Mouse (Mus musculus) kidney, adult 9 months (tissue): ENCODE measurements at regions not wholly inside any gene's neighbourhood (a gene's known extent, or its start where the extent isn't known, plus 50 kb on each side); places are given as distances from the start of the nearest gene placed in this dataset.

Experiments
- DNase-seq: peaks from one replicate; pipeline ENCODE4 v3.0.0; 2022

DNA sequence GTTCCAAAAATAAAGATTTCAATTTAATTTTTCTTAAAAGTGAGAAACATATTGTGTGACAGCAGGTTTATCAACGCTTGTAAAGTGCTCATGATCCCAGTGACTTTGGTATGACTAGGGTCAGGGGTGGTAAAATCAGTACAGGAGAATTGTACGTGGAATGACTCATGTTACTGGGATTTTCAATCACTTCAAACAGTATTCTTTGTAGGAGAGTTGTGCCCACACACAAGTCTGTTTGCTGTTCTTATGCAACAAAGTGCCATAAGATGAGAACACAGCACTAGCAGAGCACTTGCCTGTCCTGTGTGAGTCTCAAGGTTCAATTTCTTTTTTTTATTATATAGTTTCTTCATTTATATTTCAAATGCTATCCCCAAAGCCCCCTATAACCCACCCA lies 166.5 kb downstream of the Smarca1 start:
- DNase-seq, result no peak

DNA sequence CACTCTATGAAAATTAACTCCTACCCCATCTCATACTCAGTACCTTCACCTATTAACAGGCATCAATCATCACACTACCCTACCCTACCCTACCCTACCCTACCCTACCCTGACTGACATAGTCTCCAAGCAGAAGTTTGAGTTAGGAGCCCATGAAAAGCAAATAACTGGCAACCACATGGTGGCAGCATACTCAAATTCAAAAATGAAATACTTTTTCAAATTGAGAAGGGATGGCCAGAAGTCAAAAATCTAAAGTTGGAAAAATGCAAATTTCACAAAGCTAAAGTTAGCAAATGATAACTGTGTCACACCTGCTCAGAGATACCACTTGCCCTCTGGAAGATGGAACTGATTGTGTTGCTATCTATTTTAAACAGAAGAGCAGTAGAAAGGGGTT lies 189.7 kb downstream of the Smarca1 start:
- peak; percentile 2 for DNase-seq

DNA sequence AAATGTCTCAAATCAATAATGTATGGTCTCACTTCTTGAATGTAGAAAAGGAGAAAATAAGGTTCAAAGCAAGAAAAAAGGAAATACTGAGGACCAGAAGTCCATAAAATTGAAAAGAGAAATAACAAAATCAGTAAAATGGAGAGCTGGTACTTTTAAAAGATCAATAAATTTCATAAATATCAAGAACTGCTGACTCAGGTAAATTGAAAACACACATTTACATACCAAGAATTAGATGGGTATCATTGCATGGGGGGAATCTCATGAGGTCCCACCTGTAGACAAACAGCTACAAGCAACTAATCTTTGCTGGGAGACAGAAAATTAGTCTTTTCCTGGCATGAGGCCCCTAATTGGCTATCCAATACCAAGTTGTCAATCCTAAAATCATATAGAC lies 224.0 kb downstream of the Smarca1 start:
- DNase-seq, result no peak

DNA sequence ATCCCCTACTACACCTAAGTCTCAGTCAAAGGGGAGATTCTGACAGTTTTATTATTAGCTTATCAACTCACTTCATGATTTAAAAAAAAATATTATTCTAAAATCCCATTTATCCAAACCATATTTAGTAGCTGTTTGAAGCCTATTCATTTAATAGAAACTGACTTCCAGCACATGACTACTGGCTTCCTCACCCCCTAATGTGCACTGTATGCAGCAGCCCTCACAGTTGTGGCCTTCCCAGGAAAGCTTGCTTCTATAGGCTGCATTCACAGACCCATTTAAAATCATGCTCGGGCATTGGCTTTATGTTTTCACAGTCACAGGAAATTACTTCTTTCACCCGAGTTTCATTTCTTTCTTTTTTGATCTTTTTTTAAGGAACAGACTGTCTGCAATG lies 246.3 kb downstream of the Smarca1 start:
- DNase-seq, result no peak

DNA sequence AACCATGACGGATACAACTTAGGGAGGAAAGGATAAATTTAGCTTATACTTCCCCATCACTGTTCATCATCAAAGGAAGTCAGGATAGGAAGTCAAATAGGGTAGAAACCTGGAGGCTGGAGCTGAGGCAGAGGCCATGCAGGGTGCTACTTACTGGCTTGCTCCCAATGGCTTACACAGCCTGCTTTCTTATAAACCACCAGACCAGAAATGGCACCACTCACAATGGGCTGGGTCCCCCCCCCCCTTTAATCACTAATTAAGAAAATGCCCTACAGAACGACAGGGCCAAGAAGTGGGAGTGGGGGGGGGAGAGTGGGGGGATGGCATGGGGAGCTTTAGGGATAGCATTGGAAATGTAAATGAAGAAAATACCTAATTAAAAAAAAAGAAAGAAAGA lies 251.6 kb downstream of the Smarca1 start:
- no peak for DNase-seq

DNA sequence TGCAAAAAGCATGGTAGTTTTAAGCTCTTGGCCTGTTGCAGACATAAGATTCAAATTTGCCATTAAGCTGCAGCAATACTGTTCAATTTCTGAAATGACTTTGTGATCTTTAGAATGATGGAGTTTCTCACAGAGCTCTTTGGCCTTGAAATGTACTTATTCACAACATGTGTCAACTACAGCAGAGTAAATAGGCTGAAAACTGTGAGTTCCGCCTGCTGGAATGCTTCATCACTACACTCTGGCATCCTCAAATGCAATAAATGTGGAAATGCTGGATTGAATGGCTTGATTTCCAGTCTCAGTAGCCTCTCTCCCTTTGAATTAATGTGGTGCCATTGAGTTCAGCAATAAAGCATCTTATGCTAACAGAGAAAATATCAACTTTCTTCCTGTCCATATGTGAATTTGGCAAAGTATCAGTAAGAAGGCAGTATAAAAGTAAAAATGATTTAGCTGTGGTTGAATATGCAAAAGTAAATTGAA lies 253.9 kb downstream of the Smarca1 start:
- no peak for DNase-seq

DNA sequence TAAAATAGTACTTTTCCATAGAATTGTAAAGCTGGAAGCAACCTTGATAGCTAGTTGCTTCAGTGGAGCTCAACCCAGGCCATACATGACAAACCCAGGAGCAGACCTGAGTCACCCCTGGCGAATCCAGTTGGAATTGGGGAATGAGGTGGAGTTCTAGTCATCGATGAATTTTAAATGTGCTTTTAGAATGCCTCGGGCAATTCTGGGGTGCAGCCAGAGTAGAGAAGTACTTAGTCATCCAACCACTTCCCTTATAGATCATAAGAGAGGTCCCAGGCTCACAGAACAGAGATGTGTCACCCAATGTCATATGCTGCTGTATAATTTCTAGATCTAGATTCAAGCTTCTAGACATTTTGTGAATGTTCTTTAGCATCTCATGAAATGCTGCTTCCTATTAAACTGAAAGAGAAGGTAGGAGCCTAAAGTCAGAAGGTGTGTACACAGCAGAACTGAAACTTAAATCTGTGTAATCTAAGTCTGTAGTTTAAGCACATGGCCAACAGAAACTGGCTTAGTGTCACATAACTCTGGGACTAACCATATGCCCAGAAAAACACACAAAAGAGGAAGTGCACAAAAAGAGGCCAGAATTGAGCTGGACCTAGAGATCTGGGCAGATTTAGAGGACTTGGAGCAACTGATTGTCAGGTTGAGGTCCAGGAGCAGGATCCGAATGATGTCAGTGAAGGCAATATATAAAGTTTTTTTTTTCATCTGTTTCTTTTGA lies 269.7 kb downstream of the Smarca1 start:
- no peak for DNase-seq

DNA sequence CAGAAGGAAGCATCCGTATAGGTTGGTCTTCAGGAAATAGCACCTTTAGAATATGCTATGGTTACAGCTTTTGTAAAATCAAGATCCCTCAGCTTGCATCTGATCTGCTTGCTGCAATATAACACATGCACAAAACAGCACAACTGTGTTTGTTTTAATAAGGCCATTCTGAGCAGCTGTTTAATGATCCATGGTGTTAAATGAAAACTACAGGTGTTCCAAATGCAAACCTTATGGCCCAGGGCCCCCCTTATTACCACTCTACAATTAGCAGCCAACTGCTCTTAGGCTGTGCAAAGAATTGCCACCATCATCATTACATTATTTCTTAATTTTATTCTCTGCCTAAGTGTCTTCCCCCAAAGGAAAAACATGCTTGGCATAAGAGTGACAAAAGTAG lies 280.4 kb downstream of the Smarca1 start:
- DNase-seq, result no peak
